Mouse (Mus musculus) heart, adult 2 months (tissue): Measurements from ENCODE around the gene Ascc3. TPM values are rescaled to one million over a fixed set of nuclear protein-coding genes. Genes with fewer than 3 reads are reported as not detected.

Source experiments
- DNase-seq, 2 experiments: peaks; one replicate each; pipeline ENCODE4 v3.0.0; 2021
- H3K27ac ChIP-seq: fragments of 200-600 bp; 2 replicates; pipeline ENCODE4 v1.8.1; 2022
- H3K27me3 ChIP-seq: fragments of 200-500 bp; 2 replicates; pipeline ENCODE4 v1.6.1; 2012; ENCODE audit warnings: mild to moderate bottlenecking, low read length, inconsistent platforms, mixed read lengths; ENCODE audit not compliant: control insufficient read depth, insufficient read depth
- H3K36me3 ChIP-seq: fragments of 200-500 bp; 2 replicates; pipeline ENCODE4 v1.6.1; 2012; ENCODE audit warnings: low read length, inconsistent platforms; ENCODE audit not compliant: control insufficient read depth, insufficient read depth
- H3K4me1 ChIP-seq: fragments of 200-500 bp; 2 replicates; pipeline ENCODE4 v1.6.1; 2011; ENCODE audit warnings: low read length; ENCODE audit not compliant: control insufficient read depth, insufficient read depth
- H3K4me3 ChIP-seq: fragments of 200-600 bp; 2 replicates; pipeline ENCODE4 v1.8.1; 2022
- H3K79me2 ChIP-seq: fragments of 200-500 bp; replicated peaks from 2 replicates; pipeline ENCODE4 v1.6.1; 2012; ENCODE audit warnings: mild to moderate bottlenecking, inconsistent platforms, low read length, moderate library complexity, mixed read lengths; ENCODE audit not compliant: control insufficient read depth, insufficient read depth
- H3K9ac ChIP-seq: fragments of 200-500 bp; 2 replicates; pipeline ENCODE4 v1.6.1; 2012; ENCODE audit warnings: low read depth, mild to moderate bottlenecking, control low read depth, inconsistent platforms, low read length, mixed read lengths
- CTCF ChIP-seq: fragments of 200-600 bp; IDR thresholded peaks from 2 replicates; pipeline ENCODE4 v1.8.1; 2022; ENCODE audit warnings: antibody characterized with exemption, mild to moderate bottlenecking, moderate library complexity
- EP300 ChIP-seq: fragments of 200-500 bp; IDR thresholded peaks from 2 replicates; pipeline ENCODE4 v1.6.1; 2011; ENCODE audit warnings: low read depth, low read length, control low read depth; ENCODE audit not compliant: insufficient read depth
- POLR2A ChIP-seq: fragments of 200-500 bp; IDR thresholded peaks from 2 replicates; pipeline ENCODE4 v1.6.1; 2011; ENCODE audit warnings: mild to moderate bottlenecking, low read depth, low read length, control low read depth; ENCODE audit not compliant: insufficient read depth
- WGBS: fragments of 180-500 bp; shearing (Covaris S2); methylation state at CpG from one replicate; pipeline ENCODE4 v1.1.7; 2018; 5-methylcytosine and 5-hydroxymethylcytosine counted together
- intact Hi-C: fragments of 180-260 bp; cut with DNase I; formaldehyde crosslinking; loops from one replicate; pipeline ENCODE4 v1.15.1; 2025
- polyA plus RNA-seq: library from polyadenylated mRNA; depleted of rRNA; stranded (reverse); fragments of >200 nt; gene quantifications from 2 replicates; pipeline ENCODE4 v1.2.3, GENCODE M21; 2012
- total RNA-seq, 2 experiments: library from RNA; stranded (reverse); gene quantifications; 2 replicates each; pipeline ENCODE4 v1.2.3; 2021

Gene Ascc3
- total and polyA plus RNA-seq, 3 experiments, result 5.9 to 12.1 (median 11.0) TPM

DNA sequence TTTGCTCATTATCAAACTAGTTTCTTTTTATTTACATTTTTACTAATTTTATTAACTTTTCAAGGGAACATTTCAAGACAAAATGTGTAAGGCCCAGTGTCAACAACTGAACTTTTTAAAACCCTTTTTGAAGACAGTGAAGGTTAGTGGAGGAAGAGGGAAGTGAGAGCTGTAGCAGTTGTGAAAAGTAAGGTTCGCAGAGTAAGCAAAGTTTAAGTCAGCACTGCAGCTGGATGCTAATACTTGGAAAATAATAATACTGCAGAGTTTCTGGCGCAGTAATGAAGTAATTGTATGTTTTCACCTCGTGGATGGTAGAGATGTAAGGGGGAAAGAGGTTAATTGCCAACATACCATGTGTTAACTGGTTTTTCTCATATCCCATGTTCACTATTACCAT is 112.4 kb downstream of the Ascc3 start:
- H3K4me1 ChIP-seq, result no peaks in the 10 kb centered on the region; the same call in 1 of the 2 replicates
- no peak for TF ChIP-seq EP300
- TF ChIP-seq CTCF, result no peak
- TF ChIP-seq POLR2A, result no peak
- intact Hi-C loops, result loop anchor here (2.0 kb wide), 1 partner anchor 700 kb away; no protein-coding TSS in a partner anchor
- no peaks in the 10 kb centered on the region for H3K27me3 ChIP-seq
- no peaks in the 10 kb centered on the region for H3K36me3 ChIP-seq
- no peaks in the 10 kb centered on the region for H3K79me2 ChIP-seq
- H3K4me3 ChIP-seq, result no peak overlapping the region
- no peak overlapping the region for H3K27ac ChIP-seq
- DNase-seq, result no peak
- no peak overlapping the region for H3K9ac ChIP-seq
- WGBS, result 85% methylated on average over 3 of the region's 3 CpGs

DNA sequence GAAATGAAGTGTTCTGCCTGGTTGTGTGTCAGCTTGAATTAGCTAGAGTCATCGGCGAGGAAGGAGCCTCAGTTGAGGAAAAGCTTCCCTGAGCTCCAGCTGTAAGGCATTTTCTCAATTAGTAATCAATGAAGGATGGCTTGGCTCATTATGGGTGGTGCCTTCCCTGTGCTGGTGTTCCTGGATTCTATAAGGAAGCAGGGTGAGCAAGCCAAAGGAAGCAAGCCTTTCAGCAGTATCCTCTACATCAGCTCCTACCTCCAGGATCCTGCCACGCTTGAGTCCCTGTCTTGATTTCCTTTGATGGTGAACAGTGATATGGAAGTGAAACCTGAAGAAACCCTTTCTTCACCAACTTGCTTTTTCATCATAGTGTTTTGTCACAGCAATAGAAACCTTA is 118.8 kb downstream of the Ascc3 start:
- Histone ChIP-seq H3K27ac (no peak overlapping the region), H3K36me3 (no peaks in the 10 kb centered on the region), H3K79me2 (no peaks in the 10 kb centered on the region), H3K4me1 (no peaks in the 10 kb centered on the region), H3K4me3 (no peak overlapping the region), H3K27me3 (no peaks in the 10 kb centered on the region), H3K9ac (no peak overlapping the region)
- TF ChIP-seq EP300, result no peak
- no peak for TF ChIP-seq CTCF
- TF ChIP-seq POLR2A, result no peak
- intact Hi-C loops, result no loop called here
- DNase-seq, result no peak
- 78% methylated on average over 3 of the region's 3 CpGs for WGBS

DNA sequence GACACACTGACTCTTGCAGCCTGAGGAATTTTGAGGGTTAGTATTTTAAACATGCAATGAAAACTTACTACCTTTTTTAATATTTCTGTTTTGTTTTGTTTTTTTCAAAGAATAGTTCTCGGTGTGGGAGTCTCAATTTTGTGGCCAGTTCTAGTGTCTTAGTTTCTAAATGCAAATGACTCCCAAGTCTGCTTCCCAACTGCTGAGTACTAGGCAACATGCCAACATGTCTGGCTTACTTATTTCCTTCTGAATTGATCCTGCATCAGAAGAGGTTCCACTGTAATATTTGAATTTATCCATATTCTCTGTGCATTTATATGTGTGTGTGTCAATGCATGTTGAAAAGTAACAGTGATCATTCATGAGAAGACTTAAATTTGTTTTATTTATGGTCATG is 119.3 kb downstream of the Ascc3 start:
- intact Hi-C loops, result no loop called here
- WGBS, result 69% methylated on average over 1 of the region's 1 CpGs
- no peak for DNase-seq
- Histone ChIP-seq H3K36me3 (no peaks in the 10 kb centered on the region), H3K27me3 (no peaks in the 10 kb centered on the region), H3K79me2 (no peaks in the 10 kb centered on the region), H3K9ac (no peak overlapping the region), H3K4me3 (no peak overlapping the region), H3K4me1 (no peaks in the 10 kb centered on the region), H3K27ac (no peak overlapping the region)
- no peak for TF ChIP-seq CTCF
- no peak for TF ChIP-seq EP300
- no peak for TF ChIP-seq POLR2A

DNA sequence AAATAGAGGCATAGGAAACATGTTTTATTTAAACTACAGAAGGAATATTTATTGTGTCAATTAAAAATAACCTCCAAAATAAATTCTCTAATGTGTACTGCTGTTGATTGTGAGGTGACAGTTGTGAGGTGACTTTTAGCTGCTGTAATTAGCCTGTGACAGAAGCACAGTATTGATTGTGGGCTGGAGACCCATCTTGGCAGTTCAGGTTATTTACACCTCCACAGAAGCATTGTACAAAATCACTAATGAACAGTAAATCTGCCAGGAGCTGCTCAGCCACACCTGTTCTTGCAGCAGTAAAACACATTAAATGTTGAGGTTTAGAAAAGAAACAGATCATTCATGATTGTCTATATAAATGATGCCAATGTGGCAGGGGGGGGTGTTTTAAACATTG is 141.0 kb downstream of the Ascc3 start:
- TF ChIP-seq CTCF, result no peak
- TF ChIP-seq POLR2A, result no peak
- TF ChIP-seq EP300, result no peak
- Histone ChIP-seq H3K27me3 (no peaks in the 10 kb centered on the region), H3K9ac (no peak overlapping the region), H3K79me2 (no peaks in the 10 kb centered on the region), H3K27ac (no peak overlapping the region), H3K36me3 (no peaks in the 10 kb centered on the region), H3K4me1 (no peaks in the 10 kb centered on the region), H3K4me3 (no peak overlapping the region)
- intact Hi-C loops, result no loop called here
- no peak for DNase-seq

DNA sequence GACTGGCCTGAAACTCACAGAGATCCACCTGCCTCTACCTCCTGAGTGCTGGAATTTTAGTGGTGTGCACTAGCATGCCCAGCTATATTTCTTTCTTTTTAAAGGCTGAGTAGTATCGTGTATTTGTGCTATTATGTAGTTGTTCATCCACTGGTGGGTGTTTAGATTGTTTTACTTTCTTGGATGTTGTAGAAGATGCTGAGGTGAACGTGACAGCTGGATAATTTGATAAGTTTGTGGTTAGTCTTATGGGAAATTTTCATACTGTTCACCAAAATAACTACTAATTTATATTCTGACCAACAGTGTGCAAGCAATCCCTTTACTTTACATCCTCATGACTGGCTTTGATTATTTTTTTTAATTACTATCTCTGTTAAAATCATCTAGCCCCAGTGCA is 169.6 kb downstream of the Ascc3 start:
- Histone ChIP-seq H3K79me2 (no peaks in the 10 kb centered on the region), H3K4me3 (no peak overlapping the region), H3K4me1 (no peaks in the 10 kb centered on the region), H3K27ac (no peak overlapping the region), H3K9ac (no peak overlapping the region), H3K36me3 (no peaks in the 10 kb centered on the region), H3K27me3 (no peaks in the 10 kb centered on the region)
- TF ChIP-seq EP300 (no peak), CTCF (no peak), POLR2A (no peak)
- 92% methylated on average over 2 of the region's 2 CpGs for WGBS
- DNase-seq, result no peak
- intact Hi-C loops, result no loop called here

DNA sequence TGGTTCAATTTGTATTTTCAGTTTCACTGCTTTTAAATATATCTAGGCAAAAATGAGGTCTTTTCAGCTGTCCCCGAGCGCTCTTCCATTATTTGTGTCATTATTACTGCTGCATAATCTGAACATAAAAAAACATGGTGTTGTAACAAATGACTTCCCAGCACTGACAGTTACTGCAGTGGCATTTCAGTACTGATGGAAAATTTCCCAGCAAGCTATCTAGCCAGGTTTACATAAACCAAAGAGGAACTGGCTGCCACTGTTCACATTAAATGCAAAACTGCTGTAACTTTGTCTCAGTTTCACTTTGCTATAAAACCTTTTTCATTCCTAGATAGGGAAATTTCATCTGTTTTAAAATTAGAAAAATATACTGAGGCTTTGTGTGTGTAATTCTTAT is 170.5 kb downstream of the Ascc3 start:
- no peaks in the 10 kb centered on the region for H3K27me3 ChIP-seq
- H3K36me3 ChIP-seq, result no peaks in the 10 kb centered on the region
- no peak for TF ChIP-seq CTCF
- no peak for TF ChIP-seq POLR2A
- no peak for TF ChIP-seq EP300
- no peak overlapping the region for H3K27ac ChIP-seq
- 83% methylated on average over 2 of the region's 2 CpGs for WGBS
- no peak overlapping the region for H3K9ac ChIP-seq
- no peaks in the 10 kb centered on the region for H3K4me1 ChIP-seq
- intact Hi-C loops, result no loop called here
- no peak for DNase-seq
- no peak overlapping the region for H3K4me3 ChIP-seq
- H3K79me2 ChIP-seq, result no peaks in the 10 kb centered on the region
